Mouse (Mus musculus): ENCODE results near the gene Comp.

GRCm38 (mm10) chr8:70354004-70354403 is 19.4 kb upstream of the Comp start:
- TF ChIP-seq CHD1 (IDR thresholded peaks at IDR 0.05; ENCODE audit: low read depth, low read length) (no peak), CTCF (conservative IDR thresholded peaks at IDR 0.05 in 1 of 2, IDR thresholded peaks at IDR 0.05 in 1 of 2; ENCODE audit: low read depth in 2 of 2, low read length in 2 of 2) (no peak), POLR2A (IDR thresholded peaks at IDR 0.05; ENCODE audit: low read depth, low read length) (no peak), EP300 (IDR thresholded peaks at IDR 0.05; ENCODE audit: low read length) (no peak), IRF4 (IDR thresholded peaks at IDR 0.05; ENCODE audit: low read depth, low read length) (no peak), TCF12 (IDR thresholded peaks at IDR 0.05; ENCODE audit: low read depth, low read length) (no peak)

Data from CH12.LX (cell line).